In the genomic region with DNA sequence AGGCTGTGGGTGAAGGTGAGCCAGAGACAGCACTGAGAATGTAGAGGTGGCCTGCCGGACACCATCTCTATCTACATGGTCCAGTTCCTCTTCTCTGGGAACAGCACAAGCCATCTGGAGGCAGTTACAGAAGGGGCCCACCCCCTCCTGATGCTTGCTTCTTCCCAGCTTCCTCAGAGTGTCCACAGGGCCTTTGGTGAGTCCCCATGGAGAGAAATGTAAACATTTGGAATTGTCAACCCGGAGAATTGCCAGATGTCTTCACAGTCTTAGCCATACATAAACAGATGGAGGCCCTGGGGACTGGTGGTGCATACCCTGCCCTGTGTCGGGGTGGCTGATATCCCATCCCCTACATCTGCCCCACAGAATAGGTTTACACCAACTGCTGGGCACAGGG, we compare ENCODE assay signal across 15 mouse cellular contexts.
DNase-seq lines count a peak whose midpoint lies in the region; ATAC-seq and TF ChIP-seq lines count a peak whose summit lies in the region.
"Had no signal": no experiment of that assay in that cellular context is flagged by ENCODE, and none has a peak within 500 bp of the region (broad histone marks: within the 10 kb centered on the region; RNA-seq: fewer than 3 reads in every experiment).

No protein-coding gene starts in this region.

- H3K4me3 ChIP-seq in kidney, embryonic 14.5 days (ENCODE audit: low read length): no peak overlapping the region
- no peak overlapping the region for H3K4me3 ChIP-seq in kidney, adult 2 months (ENCODE audit: insufficient read depth, low read depth, low read length)
- no peak overlapping the region for H3K4me3 ChIP-seq in midbrain, embryonic 10.5 days
- no peak overlapping the region for H3K4me3 ChIP-seq in midbrain, embryonic 11.5 days (ENCODE audit: low read depth, low read length)
- H3K4me3 ChIP-seq in forebrain, embryonic 12.5 days (replicated peaks): no peak overlapping the region
- H3K4me3 ChIP-seq: gastrocnemius, adult 2 months; heart, adult 2 months had no signal

- WGBS in kidney, embryonic 14.5 days: 26% methylated on average over 3 of the region's 3 CpGs
- 68% methylated on average over 3 of the region's 3 CpGs for WGBS in kidney, adult 2 months
- WGBS in midbrain, embryonic 10.5 days: 71% methylated on average over 3 of the region's 3 CpGs
- 65% methylated on average over 3 of the region's 3 CpGs for WGBS in midbrain, embryonic 11.5 days
- 75% methylated on average over 3 of the region's 3 CpGs for WGBS in forebrain, embryonic 12.5 days

- no peak overlapping the region for H3K4me2 ChIP-seq in kidney, embryonic 14.5 days (replicated peaks; ENCODE audit: low read depth, low read length)
- no peak overlapping the region for H3K4me2 ChIP-seq in midbrain, embryonic 11.5 days
- H3K4me2 ChIP-seq in forebrain, embryonic 12.5 days: no peak overlapping the region

- no peak for DNase-seq in kidney, adult 2 months
- peak; percentile 18 for DNase-seq in midbrain, embryonic 10.5 days (ENCODE audit: low spot score)
- DNase-seq in midbrain, embryonic 11.5 days (ENCODE audit: low spot score, missing footprints): no peak
- DNase-seq in lung, postnatal 36 days: peak; percentile 11
- no peak for DNase-seq in frontal cortex, postnatal 25 days (ENCODE audit: low spot score in 2 of 2)
- no peak for DNase-seq in left cerebral cortex, postnatal 36 days (ENCODE audit: low spot score in 2 of 2)
- DNase-seq: adrenal gland, postnatal 36 days; cerebellum, postnatal 25 days; gastrocnemius, adult 2 months; heart, adult 2 months; liver; right cerebral cortex, adult 18-20 months had no signal

- no peaks in the 10 kb centered on the region for H3K27me3 ChIP-seq in kidney, embryonic 14.5 days (ENCODE audit: control insufficient read depth, insufficient read depth, low read length)
- no peaks in the 10 kb centered on the region for H3K27me3 ChIP-seq in kidney, adult 2 months (replicated peaks; ENCODE audit: control insufficient read depth, insufficient read depth, low read length)
- no peaks in the 10 kb centered on the region for H3K27me3 ChIP-seq in midbrain, embryonic 10.5 days (ENCODE audit: low read depth, poor library complexity, severe bottlenecking)
- H3K27me3 ChIP-seq in midbrain, embryonic 11.5 days (ENCODE audit: control insufficient read depth, insufficient read depth, low read length): no peaks in the 10 kb centered on the region
- no peaks in the 10 kb centered on the region for H3K27me3 ChIP-seq in forebrain, embryonic 12.5 days

- peak; percentile 65; the same call in 1 of the 2 replicates for ATAC-seq in kidney, embryonic 14.5 days (ENCODE audit: low FRiP score, low TSS enrichment)
- ATAC-seq in midbrain, embryonic 11.5 days (ENCODE audit: low FRiP score): no peak
- no peak for ATAC-seq in forebrain, embryonic 12.5 days (ENCODE audit: low FRiP score)

- H3K9ac ChIP-seq in kidney, embryonic 14.5 days (ENCODE audit: low read depth, low read length): no peak overlapping the region
- H3K9ac ChIP-seq in midbrain, embryonic 11.5 days (ENCODE audit: low read length): no peak overlapping the region
- no peak overlapping the region for H3K9ac ChIP-seq in forebrain, embryonic 12.5 days

- TF ChIP-seq POLR2A in kidney, adult 2 months (IDR thresholded peaks at IDR 0.05; ENCODE audit: low read depth, low read length): no peak

- H3K27ac ChIP-seq in kidney, embryonic 14.5 days (ENCODE audit: low read depth, low read length): no peak overlapping the region; the same call in 1 of the 2 replicates
- no peak overlapping the region for H3K27ac ChIP-seq in kidney, adult 2 months (ENCODE audit: insufficient read depth, low read depth, low read length)
- no peak overlapping the region for H3K27ac ChIP-seq in midbrain, embryonic 10.5 days (replicated peaks)
- no peak overlapping the region for H3K27ac ChIP-seq in midbrain, embryonic 11.5 days (ENCODE audit: low read depth, low read length)
- no peak overlapping the region for H3K27ac ChIP-seq in forebrain, embryonic 12.5 days
- H3K27ac ChIP-seq: gastrocnemius, adult 2 months; heart, adult 2 months had no signal

- TF ChIP-seq CTCF in kidney, adult 2 months (conservative IDR thresholded peaks at IDR 0.05; ENCODE audit: insufficient read depth, insufficient read length, low read depth, low read length): no peak

- intact Hi-C loops in left cerebral cortex, postnatal 36 days (cut with DNase I): no loop called here

- peaks cover 19% of the 10 kb centered on the region; the same call in 1 of the 2 replicates for H3K4me1 ChIP-seq in kidney, embryonic 14.5 days (ENCODE audit: control insufficient read depth, insufficient read depth, low read length)
- H3K4me1 ChIP-seq in kidney, adult 2 months (ENCODE audit: control insufficient read depth, insufficient read depth, low read length): no peaks in the 10 kb centered on the region
- H3K4me1 ChIP-seq in midbrain, embryonic 10.5 days: peaks cover 19% of the 10 kb centered on the region
- H3K4me1 ChIP-seq in midbrain, embryonic 11.5 days (ENCODE audit: control insufficient read depth, insufficient read depth, low read length): no peaks in the 10 kb centered on the region
- H3K4me1 ChIP-seq in forebrain, embryonic 12.5 days: peaks cover 18% of the 10 kb centered on the region

- peaks cover 15% of the 10 kb centered on the region for H3K36me3 ChIP-seq in kidney, embryonic 14.5 days (ENCODE audit: control insufficient read depth, insufficient read depth, low read length)
- no peaks in the 10 kb centered on the region for H3K36me3 ChIP-seq in kidney, adult 2 months (ENCODE audit: control insufficient read depth, insufficient read depth, low read length)
- peaks cover 19% of the 10 kb centered on the region for H3K36me3 ChIP-seq in midbrain, embryonic 10.5 days
- H3K36me3 ChIP-seq in midbrain, embryonic 11.5 days (ENCODE audit: control insufficient read depth, insufficient read depth, low read length): no peaks in the 10 kb centered on the region; the same call in 1 of the 2 replicates
- no peaks in the 10 kb centered on the region; the same call in 1 of the 2 replicates for H3K36me3 ChIP-seq in forebrain, embryonic 12.5 days (replicated peaks)
- H3K36me3 ChIP-seq: G1E had no signal

- no peaks in the 10 kb centered on the region for H3K9me3 ChIP-seq in kidney, embryonic 14.5 days (ENCODE audit: control insufficient read depth, low read length)
- no peaks in the 10 kb centered on the region for H3K9me3 ChIP-seq in midbrain, embryonic 10.5 days (replicated peaks)
- no peaks in the 10 kb centered on the region for H3K9me3 ChIP-seq in midbrain, embryonic 11.5 days (ENCODE audit: control insufficient read depth, low read length)
- no peaks in the 10 kb centered on the region for H3K9me3 ChIP-seq in forebrain, embryonic 12.5 days
- H3K9me3 ChIP-seq: G1E had no signal

Comparison
In these comparisons a context has a peak if more than half of its experiments do, and no peak if none do; other contexts are left out.
1. DNase-seq: peak in midbrain, embryonic 10.5 days (single experiment) and lung, postnatal 36 days (single experiment); none in kidney, adult 2 months (single experiment), midbrain, embryonic 11.5 days (single experiment), frontal cortex, postnatal 25 days (0 of 2) and left cerebral cortex, postnatal 36 days (0 of 2).